Mouse (Mus musculus): Measurements from ENCODE around the gene Tspo.

GRCm38 (mm10) chr15:83535890-83536231 is 27.5 kb upstream of the Tspo start:
- TF ChIP-seq CTCF (IDR thresholded peaks at IDR 0.05; ENCODE audit: insufficient read depth, low read depth, low read length) (no peak), POLR2A (IDR thresholded peaks at IDR 0.05; ENCODE audit: insufficient read depth, low read depth, low read length) (no peak)
